Mouse (Mus musculus): Measurements from ENCODE around the gene Zfp963.
"Not testable (repeated sequence)": the region's sequence is repeated elsewhere in the genome, so short reads cannot be mapped to it uniquely, and the experiment has no call there.

DNA sequence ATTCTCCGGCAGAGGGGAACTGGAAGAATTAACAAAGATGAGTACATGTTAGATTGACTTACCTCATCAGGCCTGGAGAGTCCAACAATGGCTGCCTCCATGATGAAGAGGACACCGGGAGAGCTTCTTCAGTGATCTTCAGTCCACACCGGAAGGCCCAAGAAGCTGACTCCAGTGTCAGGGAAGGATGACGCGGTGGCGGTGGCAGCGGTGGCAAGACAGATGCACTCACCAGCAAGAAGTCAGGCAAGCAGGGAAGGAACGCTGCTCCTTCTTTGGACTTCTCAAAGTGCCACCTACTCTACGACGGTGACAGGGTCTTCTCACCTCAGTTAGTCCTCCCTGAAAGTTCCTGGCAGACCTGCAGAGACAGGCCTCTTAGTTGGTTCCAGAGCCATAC, 39.1 kb downstream of the Zfp963 start, which contains the start of gene Zfp869:
- not testable (repeated sequence) for TF ChIP-seq CTCF, POLR2A (IDR thresholded peaks at IDR 0.05; ENCODE audit: insufficient read depth, low read depth, low read length)

All from olfactory bulb, adult 2 months (tissue).